Mouse (Mus musculus) liver, embryonic 14.5 days (tissue): ENCODE results near the gene Abat.

Source experiments
- CTCF ChIP-seq: IDR thresholded peaks from 2 replicates; pipeline ENCODE4 v1.5.1; 2016; ENCODE audit warnings: antibody characterized with exemption, low read depth, control low read depth
- EP300 ChIP-seq: IDR thresholded peaks from 2 replicates; pipeline ENCODE4 v1.6.1; 2016; ENCODE audit warnings: antibody characterized with exemption, low read depth

DNA sequence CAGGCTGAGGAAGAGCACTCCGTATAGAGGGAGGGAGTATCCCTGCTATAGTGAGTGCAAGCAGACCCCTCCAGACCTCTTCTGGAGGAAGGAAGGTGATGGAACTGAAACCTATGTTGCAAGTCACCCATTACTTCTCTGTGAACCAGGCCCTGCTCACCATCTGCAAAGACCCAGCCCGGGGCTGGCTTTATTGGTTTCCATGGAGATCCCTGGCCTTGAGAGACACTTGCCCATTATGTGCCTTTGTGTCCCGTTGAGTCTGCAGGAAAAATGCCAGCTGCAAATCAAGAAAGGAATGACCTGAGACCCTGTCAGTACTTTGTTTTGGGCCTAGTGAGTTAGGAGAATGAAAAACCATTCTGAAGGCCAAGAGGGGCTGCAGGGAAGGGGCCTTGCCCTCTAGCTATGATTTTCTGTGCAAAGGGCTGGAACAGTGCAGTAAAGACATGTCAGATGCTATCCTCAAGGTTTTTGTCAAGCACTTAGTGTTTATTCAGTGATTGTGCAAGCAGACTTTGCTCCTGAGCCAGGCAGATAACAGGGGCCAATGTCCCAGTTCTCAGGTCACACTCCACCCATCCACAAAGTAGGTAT lies 53.0 kb downstream of the Abat start:
- no peak for TF ChIP-seq CTCF
- no peak for TF ChIP-seq EP300
